13 mouse cellular contexts compared by ENCODE assay signal in genomic region chr15:68010189-68010588, GRCm38 (mm10).
"Had no signal": no experiment of that assay in that cellular context is flagged by ENCODE, and none has a peak within 500 bp of the region (broad histone marks: within the 10 kb centered on the region; RNA-seq: fewer than 3 reads in every experiment).

No protein-coding gene starts in this region.

- H3K9ac ChIP-seq: limb, embryonic 15.5 days; liver, embryonic 12.5 days; midbrain, embryonic 12.5 days; neural tube, embryonic 13.5 days had no signal

- H3K27ac ChIP-seq: limb, embryonic 15.5 days; liver, embryonic 12.5 days; midbrain, embryonic 12.5 days; neural tube, embryonic 13.5 days had no signal

- H3K4me3 ChIP-seq: limb, embryonic 15.5 days; liver, embryonic 12.5 days; midbrain, embryonic 12.5 days; neural tube, embryonic 13.5 days had no signal

- DNase-seq: kidney, adult 11 months; kidney, adult 9 months; kidney, postnatal 14 days; layer of hippocampus, adult 9-11 months; layer of hippocampus, postnatal 36 days; retina, postnatal 1 day; right cerebral cortex, postnatal 4 days; spleen, adult 18-20 months; thymus, postnatal 36 days had no signal

- H3K27me3 ChIP-seq: limb, embryonic 15.5 days; liver, embryonic 12.5 days; midbrain, embryonic 12.5 days; neural tube, embryonic 13.5 days had no signal

- H3K36me3 ChIP-seq: limb, embryonic 15.5 days; liver, embryonic 12.5 days; midbrain, embryonic 12.5 days; neural tube, embryonic 13.5 days had no signal

- H3K9me3 ChIP-seq: limb, embryonic 15.5 days; liver, embryonic 12.5 days; midbrain, embryonic 12.5 days; neural tube, embryonic 13.5 days had no signal

- H3K4me1 ChIP-seq: limb, embryonic 15.5 days; liver, embryonic 12.5 days; midbrain, embryonic 12.5 days had no signal
